Mouse (Mus musculus): ENCODE measurements around the gene Ptch1.

The Ptch1 gene

GRCm38 (mm10) chr13:63499489-63499888 is 73.9 kb downstream of the Ptch1 start:
- DNase-seq (ENCODE audit: low spot score in 2 of 2), result no peak

DNA sequence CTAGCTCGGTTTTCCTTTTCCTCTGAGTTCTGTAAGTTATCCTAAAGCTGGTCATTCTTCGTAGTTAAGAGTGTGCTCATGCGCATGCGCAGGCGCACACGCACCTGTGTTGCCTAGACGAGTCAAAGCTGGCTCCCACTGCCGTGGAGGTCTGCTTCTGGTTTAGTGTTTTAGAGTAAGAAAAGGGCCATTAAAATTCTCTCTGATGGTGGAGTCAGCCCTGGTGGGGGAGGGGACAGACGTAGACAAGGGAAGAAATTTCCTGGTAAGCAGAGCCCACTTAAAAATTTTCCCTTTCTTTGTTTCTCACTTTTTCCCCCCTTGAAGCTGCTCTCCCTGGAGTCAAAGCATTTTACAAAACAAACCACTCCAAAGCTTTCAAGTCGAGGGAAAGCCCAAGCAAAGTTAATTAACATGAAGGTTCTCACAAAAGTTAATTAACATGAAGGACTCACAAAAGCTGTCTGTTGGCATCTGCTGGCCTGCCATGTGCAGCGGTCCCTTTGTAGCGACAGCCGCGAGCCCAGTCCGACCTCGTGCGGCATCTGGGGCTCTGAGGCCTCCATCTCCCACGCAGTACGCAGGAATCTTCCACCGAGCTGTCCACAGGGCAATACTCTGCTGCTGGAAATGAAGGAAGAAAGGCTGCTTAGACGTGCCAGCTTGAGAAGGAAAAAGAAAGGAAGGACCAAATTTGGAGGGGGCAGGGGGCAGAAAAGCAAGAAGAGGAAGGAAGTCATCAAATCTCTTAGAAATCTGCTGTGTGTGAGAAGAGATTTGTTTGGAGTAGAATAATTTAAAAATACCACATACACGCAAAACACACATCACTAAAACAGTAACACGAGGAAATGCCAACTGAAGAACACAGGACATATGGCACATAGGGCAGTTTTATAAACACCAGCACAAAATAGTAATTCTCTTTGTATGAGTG is 76.5 kb downstream of the Ptch1 start, which contains the start of gene Fancc:
Gene Fancc (minus strand): TSS at position 633 of the 937 bp plus-strand sequence.
- DNase-seq (ENCODE audit: low spot score in 2 of 2), result no peak

- DNase-seq (ENCODE audit: low spot score in 2 of 2), result no peak
Measured at GRCm38 (mm10) chr13:63487707-63488042, 85.7 kb downstream of the Ptch1 start.

DNA sequence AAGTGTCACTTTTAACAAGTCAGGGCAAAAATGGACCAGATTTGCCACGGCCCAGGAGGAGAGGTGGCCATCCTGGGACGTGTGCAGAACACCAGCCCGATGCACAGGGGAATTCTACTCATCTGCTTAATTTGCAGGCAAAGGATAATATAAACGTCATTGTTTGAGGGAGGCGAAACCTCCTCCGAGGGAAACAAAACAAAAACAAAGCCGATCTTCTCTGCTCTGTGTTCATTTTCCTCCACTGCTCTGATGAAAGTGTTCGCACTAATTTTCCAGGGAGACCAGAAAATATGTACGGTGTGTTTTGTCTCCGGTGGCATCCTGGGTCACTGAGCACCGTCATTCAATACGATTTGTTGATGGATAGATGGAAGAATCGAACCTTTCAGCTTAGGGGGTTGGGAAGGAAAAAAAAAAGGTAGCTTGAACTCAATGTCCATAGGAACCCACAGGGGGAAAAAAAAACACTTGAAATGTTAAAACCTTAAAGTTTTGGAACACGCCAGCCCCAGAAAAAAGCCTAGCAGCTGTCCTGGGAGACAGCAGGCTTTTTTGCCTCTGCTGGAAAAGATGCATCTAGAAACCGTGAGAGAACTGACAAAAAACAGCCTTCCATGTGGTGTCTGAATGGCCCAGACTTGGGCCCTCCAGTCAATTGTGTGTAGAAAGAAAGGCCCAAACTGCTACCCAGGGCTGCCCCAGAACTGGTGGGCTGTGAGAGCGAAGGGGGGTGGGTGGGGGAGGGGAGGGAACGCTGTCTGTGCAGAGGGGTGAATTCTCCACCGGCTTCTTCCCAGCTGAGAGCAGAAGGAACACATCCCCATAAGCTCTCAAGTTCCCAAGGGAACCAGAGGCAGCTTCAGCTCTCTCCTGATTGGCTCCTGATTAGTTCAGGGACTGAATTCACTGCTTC is 86.3 kb downstream of the Ptch1 start:
- no peak for DNase-seq (ENCODE audit: low spot score in 2 of 2)

DNA sequence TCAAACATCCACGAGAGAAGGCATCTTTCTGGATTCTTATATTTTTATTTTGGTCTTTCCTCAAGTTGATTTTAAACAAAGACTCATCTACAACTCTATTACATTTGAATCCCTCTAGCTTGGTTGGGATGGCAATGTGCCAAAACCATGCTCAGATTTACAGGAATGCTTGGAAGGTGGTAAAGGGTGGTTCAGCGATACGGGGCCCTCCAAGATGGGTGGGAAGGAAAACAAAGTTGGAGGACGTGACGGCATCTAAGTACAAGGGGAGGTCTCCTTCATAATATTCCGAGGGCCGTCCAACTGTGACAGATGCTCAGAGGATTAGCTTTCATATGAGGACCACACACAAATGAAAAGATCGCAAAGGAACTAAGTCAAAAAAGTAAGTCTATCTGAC is 98.0 kb downstream of the Ptch1 start:
- no peak for DNase-seq (ENCODE audit: low spot score in 2 of 2)
